Mouse (Mus musculus): ENCODE data around the gene Phgdh. TPM values are rescaled to one million over a fixed set of nuclear protein-coding genes. Genes with fewer than 3 reads are reported as not detected.

The Phgdh gene
- polyA plus RNA-seq, 1 experiment, result 21.5 TPM

DNA sequence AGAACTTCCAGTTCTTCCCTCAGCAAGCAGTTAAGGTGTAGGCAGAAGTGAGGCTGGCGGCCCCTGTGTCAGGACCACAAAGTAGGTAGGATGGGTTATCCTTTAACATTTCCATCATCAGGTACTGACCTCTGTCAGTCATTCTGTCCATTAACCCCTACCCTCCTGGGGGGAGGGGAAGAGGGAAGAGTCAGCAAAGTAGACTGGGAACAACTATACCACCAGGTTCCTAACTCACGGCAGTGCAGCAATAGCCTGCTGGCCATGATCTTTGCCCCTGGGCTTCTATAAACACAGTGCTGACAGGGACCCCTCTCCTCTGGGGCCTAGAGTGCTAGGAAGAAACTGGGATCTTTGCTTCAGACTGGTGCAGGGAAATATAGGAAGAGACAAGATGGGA, 5.8 kb downstream of the Phgdh start:
- Histone ChIP-seq H3K27ac (replicated peaks; ENCODE audit: low read depth, low read length) (no peak overlapping the region), H3K4me1 (ENCODE audit: control insufficient read depth, insufficient read depth, insufficient read length, low read length) (no peaks in the 10 kb centered on the region; the same call in 1 of the 2 replicates), H3K4me3 (ENCODE audit: insufficient read depth, low read depth, low read length) (no peak overlapping the region)

DNA sequence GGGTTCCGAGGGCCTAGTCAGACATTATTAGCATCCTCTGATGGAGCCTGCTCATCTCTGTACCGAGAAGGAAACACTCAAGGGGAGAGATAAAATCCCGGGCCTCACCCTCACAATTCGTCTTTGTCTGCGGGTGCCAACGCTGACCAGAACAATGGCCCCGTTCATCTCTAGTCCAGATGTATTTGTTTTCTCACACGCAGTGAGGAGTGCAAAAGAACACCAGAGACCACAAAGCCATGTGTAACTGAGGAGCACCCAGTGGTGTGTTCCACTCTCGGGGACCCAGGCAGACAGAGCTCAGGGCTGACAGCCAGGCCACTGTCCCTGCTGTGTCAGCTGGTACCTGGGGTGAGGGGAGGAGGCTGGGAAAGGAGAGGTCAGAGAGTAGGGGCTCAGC, 15.6 kb downstream of the Phgdh start:
- H3K4me1 ChIP-seq (ENCODE audit: control insufficient read depth, insufficient read depth, insufficient read length, low read length), result no peaks in the 10 kb centered on the region
- H3K27ac ChIP-seq (replicated peaks; ENCODE audit: low read depth, low read length), result no peak overlapping the region

DNA sequence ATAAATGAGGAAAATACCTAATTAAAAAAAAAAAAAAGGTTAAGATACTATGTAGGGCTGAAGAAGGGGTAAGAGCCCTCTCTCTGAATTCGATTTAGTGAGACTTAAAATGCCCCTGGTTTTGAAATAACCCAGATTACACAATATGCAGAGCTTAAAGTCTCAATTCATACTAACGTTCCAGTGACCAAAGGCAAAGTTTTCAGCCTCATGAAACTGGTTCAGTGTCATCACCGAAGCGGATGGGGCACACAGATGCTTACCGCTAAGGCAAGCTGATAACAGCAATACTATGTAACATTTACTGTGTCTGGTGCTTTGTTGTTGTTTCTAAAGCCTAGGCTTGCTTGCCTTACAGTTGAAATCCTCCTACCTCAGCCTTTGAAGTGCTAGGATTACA, 17.6 kb downstream of the Phgdh start:
- no peak overlapping the region for H3K27ac ChIP-seq (replicated peaks; ENCODE audit: low read depth, low read length)
- no peaks in the 10 kb centered on the region for H3K4me1 ChIP-seq (ENCODE audit: control insufficient read depth, insufficient read depth, insufficient read length, low read length)

More for the DNA sequence above, 15.6 kb downstream of the Phgdh start:
- H3K4me3 ChIP-seq (ENCODE audit: insufficient read depth, low read depth, low read length), result no peak overlapping the region

DNA sequence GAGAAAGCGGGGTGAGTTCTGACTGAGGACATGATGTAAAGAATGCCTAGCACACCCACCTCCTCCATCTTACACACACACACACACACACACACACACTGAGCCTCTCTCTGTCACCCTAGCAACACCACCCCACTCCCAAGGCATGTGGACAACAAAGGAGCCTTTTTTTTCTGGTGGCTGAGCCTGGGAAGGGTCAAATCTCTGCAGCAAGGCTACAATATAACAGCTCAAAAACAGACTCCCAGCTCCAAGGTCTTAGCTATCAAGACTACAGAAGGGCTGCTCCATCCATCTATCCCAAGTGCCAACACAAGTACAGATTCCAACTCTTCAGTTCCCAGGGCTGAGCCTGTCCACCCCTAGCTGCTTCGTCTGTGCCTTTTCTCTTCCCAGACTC, 20.6 kb downstream of the Phgdh start:
- Histone ChIP-seq H3K4me3 (ENCODE audit: insufficient read depth, low read depth, low read length) (no peak overlapping the region), H3K27ac (replicated peaks; ENCODE audit: low read depth, low read length) (no peak overlapping the region), H3K4me1 (ENCODE audit: control insufficient read depth, insufficient read depth, insufficient read length, low read length) (no peaks in the 10 kb centered on the region)

More for the DNA sequence above, 17.6 kb downstream of the Phgdh start:
- H3K4me3 ChIP-seq (ENCODE audit: insufficient read depth, low read depth, low read length), result no peak overlapping the region

DNA sequence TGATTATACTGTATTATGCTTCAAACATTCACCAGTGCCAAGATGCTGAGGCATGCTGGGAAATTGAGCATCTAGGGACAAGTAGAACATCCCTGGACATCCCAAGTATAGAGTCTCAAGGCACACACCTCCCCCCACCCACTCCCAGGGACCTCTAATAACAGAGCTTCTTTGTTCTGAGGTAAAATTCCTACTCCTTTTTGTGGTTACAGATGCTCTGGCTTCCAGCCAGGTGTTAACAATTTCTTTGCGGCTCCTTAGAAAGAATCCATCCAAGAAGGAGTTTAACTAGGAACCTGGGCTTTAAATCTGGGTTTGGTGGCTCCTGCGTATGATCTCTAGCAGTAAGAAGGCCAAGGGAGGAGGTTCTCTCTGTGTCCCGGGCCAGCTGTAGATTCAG, 22.6 kb downstream of the Phgdh start:
- H3K27ac ChIP-seq (replicated peaks; ENCODE audit: low read depth, low read length), result no peak overlapping the region
- H3K4me3 ChIP-seq (ENCODE audit: insufficient read depth, low read depth, low read length), result no peak overlapping the region
- H3K4me1 ChIP-seq (ENCODE audit: control insufficient read depth, insufficient read depth, insufficient read length, low read length), result no peaks in the 10 kb centered on the region

DNA sequence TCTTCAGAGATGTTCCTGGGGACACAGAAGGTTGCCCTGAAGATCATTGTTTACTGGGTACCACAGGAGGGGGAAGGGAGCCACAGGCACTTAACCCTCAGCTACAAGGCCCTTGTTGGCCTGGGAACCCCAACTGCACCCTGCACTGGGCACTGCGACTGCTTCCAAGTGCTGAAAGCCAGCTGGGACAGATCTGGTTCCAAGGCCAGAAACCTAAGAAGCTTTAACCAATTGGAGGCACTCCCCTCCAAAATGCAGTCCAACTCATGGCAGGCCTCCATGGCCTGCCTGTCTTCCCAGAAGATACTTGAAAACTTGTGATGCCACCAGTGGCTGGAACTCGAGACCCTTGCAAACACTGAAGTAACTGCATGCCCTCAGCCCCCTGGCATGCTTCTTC, 24.6 kb downstream of the Phgdh start:
- no peaks in the 10 kb centered on the region for H3K4me1 ChIP-seq (ENCODE audit: control insufficient read depth, insufficient read depth, insufficient read length, low read length)
- H3K4me3 ChIP-seq (ENCODE audit: insufficient read depth, low read depth, low read length), result no peak overlapping the region
- no peak overlapping the region for H3K27ac ChIP-seq (replicated peaks; ENCODE audit: low read depth, low read length)

DNA sequence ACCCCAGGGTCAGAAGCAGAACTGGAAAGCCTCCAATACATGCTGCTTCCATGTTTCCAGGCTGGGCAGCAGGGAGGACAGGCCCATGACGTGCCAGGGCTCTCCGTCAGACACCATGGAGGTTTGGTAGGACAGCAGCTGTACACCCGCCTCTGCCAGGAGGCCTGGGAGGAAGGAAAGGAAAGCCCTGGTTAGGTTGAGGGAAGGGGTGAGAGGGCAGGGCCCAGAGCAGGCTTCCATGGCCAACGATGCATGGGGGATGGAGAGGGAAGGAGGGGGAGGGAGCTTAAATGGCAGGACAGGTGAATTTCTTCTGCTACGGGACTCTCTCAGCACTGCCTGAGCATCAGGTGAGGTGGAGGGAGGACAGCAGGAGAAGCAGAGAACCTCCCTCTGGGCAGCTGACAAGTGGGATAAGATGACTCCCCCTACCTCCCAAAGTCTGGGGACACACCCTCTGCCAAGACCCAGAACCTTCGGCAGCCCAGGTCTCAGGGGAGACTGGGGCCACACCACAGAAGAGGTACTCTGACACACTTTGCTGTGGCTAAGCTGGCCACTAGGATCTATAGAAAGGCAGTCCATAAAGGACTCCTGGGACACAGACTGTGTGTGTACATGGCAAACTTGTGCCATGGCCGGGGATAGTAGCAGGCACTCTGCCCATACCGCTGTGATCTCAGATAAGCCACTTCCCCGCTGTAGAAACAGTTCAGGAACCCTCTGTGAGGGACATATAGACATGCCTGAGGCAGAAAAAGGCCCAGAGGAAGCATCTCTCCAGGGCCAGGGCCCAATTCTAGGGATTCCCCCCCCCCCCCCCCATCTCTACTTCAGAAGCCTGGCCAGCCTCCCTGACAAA, 26.3 kb downstream of the Phgdh start:
- Histone ChIP-seq H3K4me1 (ENCODE audit: control insufficient read depth, insufficient read depth, insufficient read length, low read length) (no peaks in the 10 kb centered on the region), H3K4me3 (ENCODE audit: insufficient read depth, low read depth, low read length) (no peak overlapping the region), H3K27ac (replicated peaks; ENCODE audit: low read depth, low read length) (no peak overlapping the region)

DNA sequence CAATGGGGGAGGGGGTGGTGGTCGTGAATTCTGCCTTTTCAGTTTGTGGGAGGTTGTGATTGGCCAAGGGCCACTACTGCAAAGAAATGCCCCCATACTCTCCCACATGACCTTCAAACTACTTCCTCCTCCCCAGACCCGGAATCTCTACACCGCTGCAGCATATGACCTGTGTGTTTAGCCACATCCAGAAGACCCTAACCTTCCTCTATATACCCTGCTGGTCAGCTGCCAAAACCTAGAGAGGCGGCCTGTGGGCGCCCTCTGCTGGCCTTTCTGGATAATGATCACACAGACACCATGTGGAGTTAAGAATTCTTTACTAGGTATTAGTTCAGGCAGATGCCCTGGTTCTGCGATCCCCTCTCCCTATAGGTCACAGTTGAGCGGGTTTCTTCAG, 26.9 kb downstream of the Phgdh start:
- no peak overlapping the region for H3K27ac ChIP-seq (replicated peaks; ENCODE audit: low read depth, low read length)
- no peak overlapping the region for H3K4me3 ChIP-seq (ENCODE audit: insufficient read depth, low read depth, low read length)
- no peaks in the 10 kb centered on the region for H3K4me1 ChIP-seq (ENCODE audit: control insufficient read depth, insufficient read depth, insufficient read length, low read length)

DNA sequence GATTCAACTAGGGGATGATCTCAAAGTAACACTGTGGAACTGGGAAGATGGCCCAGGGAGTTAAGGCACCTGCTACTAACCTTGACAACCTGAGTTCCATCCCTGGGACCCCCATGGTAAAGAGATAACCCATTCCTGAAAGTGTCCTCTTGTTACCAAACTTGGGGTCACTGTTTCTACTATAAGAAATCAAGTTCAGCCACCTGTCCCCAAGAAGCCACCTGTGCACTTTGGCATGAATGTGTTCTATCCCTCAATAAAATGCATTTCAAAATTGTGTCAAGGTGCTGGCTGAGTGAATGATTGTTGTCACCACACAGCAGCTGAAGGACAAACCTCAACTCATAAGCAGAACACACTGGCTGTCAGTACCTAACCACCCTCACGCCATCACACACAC, 29.3 kb downstream of the Phgdh start:
- Histone ChIP-seq H3K4me1 (ENCODE audit: control insufficient read depth, insufficient read depth, insufficient read length, low read length) (no peaks in the 10 kb centered on the region), H3K4me3 (ENCODE audit: insufficient read depth, low read depth, low read length) (no peak overlapping the region), H3K27ac (replicated peaks; ENCODE audit: low read depth, low read length) (no peak overlapping the region)

DNA sequence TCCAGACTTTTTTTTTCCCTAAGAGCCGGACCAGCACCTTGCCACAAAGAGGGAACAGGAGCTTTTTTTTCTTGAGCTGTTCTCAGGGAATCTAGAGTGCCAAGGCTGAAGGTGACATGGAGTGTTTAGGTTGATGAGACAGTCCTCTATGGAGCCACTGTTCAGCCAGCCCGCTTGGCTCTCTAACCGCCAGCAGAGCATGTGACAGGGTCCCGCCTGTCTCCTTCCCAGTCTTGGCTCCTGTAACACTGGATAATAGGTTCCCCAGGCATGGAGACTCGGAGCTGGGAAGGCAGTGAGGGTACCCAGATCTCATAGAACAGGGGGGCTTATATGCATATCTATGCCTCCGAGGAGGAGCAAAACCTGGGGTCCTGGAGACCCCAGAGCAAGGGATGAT, 31.2 kb downstream of the Phgdh start:
- H3K4me1 ChIP-seq (ENCODE audit: control insufficient read depth, insufficient read depth, insufficient read length, low read length), result no peaks in the 10 kb centered on the region
- no peak overlapping the region for H3K4me3 ChIP-seq (ENCODE audit: insufficient read depth, low read depth, low read length)
- no peak overlapping the region for H3K27ac ChIP-seq (replicated peaks; ENCODE audit: low read depth, low read length)

DNA sequence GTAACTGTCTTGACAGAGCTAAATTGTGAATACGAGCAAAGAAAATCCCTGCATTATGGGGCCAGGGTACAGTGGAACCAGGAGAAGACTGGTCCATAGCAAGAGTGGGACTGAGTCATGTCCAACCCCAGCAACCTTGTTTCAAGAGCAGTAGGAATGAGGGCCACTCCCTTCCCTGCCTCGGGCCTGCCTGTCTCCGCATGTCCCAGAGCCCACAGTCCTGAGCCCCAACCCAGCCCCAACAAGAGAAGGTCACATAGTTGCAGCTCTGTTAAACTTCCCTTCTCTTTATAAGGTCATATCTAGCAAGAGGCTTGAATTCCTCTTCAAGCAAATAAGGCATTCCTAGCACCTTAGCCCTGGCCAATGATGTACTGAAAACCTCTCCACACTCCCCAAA, 38.0 kb downstream of the Phgdh start:
- Histone ChIP-seq H3K4me3 (ENCODE audit: insufficient read depth, low read depth, low read length) (no peak overlapping the region), H3K4me1 (ENCODE audit: control insufficient read depth, insufficient read depth, insufficient read length, low read length) (no peaks in the 10 kb centered on the region), H3K27ac (replicated peaks; ENCODE audit: low read depth, low read length) (no peak overlapping the region)

DNA sequence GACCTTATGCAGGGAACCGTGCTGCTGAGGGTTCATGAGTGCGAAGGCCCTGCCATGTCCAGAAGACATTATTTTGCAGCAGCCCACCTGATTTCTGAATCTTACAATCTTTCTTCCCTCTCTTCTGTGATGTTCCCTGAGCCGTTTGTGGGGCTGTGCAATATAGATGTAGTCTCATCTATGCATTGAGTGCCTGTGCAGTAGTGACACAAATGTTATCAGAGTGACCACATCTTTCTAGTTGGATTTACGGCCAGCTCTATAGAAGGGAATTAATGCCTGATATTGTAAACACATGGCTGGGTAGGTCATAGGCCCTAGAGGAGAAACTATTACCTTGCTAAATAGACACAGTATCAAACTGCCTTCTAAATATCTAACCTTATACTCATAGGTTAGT, 39.5 kb downstream of the Phgdh start:
- Histone ChIP-seq H3K27ac (replicated peaks; ENCODE audit: low read depth, low read length) (no peak overlapping the region), H3K4me3 (ENCODE audit: insufficient read depth, low read depth, low read length) (no peak overlapping the region), H3K4me1 (ENCODE audit: control insufficient read depth, insufficient read depth, insufficient read length, low read length) (no peaks in the 10 kb centered on the region)

DNA sequence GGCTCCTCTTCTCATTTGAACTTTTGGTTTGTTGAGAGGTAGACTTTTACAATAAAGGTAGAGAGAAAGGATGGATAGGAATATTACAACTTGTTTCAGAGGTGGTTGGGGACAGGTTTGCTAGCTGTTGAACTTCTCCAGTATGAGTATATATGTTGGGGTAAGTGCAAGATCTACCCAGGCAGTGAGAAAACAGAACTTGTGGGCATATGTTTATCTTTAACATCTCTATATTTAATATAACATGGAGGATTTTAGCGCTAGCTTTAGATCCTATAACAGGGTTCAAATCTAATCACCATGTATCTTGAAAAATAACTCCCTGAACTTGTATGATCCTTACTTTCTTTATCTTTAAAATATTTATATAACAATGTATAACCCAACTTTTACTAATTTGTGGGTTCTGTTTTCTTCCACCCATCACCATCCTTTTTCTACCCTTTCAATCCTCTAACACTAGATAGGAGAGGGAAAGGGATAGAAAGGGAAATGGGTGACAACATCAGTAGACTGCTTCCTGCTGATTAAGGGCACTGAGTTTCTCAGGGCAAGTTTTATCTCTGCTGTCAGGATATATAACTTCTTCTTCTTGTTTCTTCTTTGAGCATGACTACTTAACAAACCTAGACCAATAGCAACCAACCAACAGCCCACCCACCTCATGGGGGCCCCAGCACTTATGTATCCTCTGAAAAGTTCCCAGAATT, 40.2 kb downstream of the Phgdh start:
- Histone ChIP-seq H3K4me3 (ENCODE audit: insufficient read depth, low read depth, low read length) (no peak overlapping the region), H3K27ac (replicated peaks; ENCODE audit: low read depth, low read length) (no peak overlapping the region), H3K4me1 (ENCODE audit: control insufficient read depth, insufficient read depth, insufficient read length, low read length) (no peaks in the 10 kb centered on the region)

DNA sequence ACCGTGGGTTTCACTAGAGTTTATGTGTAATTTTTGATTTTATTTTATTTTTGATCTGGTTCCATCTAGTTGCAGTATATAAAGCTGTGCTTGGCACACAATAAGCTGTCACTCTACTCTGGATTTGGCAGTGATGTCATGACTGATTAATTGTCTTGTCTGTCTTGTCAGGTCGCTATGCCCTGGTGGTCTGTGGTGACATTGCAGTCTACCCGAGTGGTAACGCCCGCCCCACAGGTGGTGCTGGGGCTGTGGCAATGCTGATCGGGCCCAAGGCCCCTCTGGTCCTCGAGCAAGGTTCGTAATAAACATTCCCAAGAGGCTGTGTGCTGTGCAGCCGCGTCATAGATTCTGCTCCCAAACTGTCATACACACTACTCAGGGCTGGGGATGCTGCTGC, 43.8 kb downstream of the Phgdh start:
- H3K4me1 ChIP-seq (ENCODE audit: control insufficient read depth, insufficient read depth, insufficient read length, low read length), result no peaks in the 10 kb centered on the region
- H3K27ac ChIP-seq (replicated peaks; ENCODE audit: low read depth, low read length), result no peak overlapping the region
- H3K4me3 ChIP-seq (ENCODE audit: insufficient read depth, low read depth, low read length), result no peak overlapping the region

DNA sequence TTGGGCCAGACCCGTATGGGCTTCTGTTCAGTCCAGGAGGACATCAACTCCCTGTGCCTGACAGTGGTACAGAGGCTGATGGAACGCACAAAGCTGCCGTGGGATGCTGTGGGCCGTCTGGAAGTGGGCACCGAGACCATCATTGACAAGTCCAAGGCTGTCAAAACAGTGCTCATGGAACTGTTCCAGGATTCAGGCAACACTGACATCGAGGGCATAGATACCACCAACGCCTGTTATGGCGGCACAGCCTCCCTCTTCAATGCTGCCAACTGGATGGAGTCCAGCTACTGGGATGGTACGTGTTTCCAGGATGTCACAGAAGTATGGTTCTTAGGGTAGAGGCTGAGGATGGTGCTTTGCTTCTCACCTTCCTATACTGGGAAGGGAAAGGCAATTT, 48.7 kb downstream of the Phgdh start:
- Histone ChIP-seq H3K4me1 (ENCODE audit: control insufficient read depth, insufficient read depth, insufficient read length, low read length) (no peaks in the 10 kb centered on the region), H3K27ac (replicated peaks; ENCODE audit: low read depth, low read length) (no peak overlapping the region), H3K4me3 (ENCODE audit: insufficient read depth, low read depth, low read length) (no peak overlapping the region)

DNA sequence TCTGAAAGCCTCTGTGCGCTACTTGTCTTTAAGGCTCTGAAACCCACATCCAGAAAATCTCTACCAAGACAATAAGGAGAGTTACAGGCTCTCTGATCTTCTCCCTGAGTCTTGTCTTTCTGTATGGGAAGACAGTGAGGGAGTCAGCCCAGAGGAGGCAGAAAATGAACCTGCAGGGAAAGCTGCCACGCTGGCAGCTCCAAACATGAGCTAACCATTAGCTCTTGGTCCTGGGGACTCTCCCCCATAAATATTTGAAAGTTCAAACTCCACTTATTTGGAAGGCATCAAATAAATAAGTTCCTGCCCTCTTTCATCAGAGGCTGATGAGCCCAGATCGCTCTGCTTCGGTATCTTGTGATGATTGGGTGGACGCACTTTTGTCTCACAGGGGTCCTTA, 56.6 kb downstream of the Phgdh start:
- no peak overlapping the region for H3K4me3 ChIP-seq (ENCODE audit: insufficient read depth, low read depth, low read length)

More for the DNA sequence above, 56.6 kb downstream of the Phgdh start:
- Histone ChIP-seq H3K27ac (replicated peaks; ENCODE audit: low read depth, low read length) (no peak overlapping the region), H3K4me1 (ENCODE audit: control insufficient read depth, insufficient read depth, insufficient read length, low read length) (no peaks in the 10 kb centered on the region)
